Mouse (Mus musculus): Measurements from ENCODE around the gene Fam3b. TPM values are rescaled to one million over a fixed set of nuclear protein-coding genes. Genes with fewer than 3 reads are reported as not detected.

The Fam3b gene
- polyA plus RNA-seq, 1 experiment from 2014 or later: not detected

GRCm38 (mm10) chr16:97423627-97424026 is 91.0 kb downstream of the Fam3b start:
- Histone ChIP-seq H3K4me3 (replicated peaks; ENCODE audit: low read depth, low read length) (no peak overlapping the region), H3K9ac (replicated peaks; ENCODE audit: low read length) (no peak overlapping the region), H3K27ac (replicated peaks; ENCODE audit: low read depth, low read length) (no peak overlapping the region), H3K4me2 (ENCODE audit: low read length) (no peak overlapping the region), H3K9me3 (ENCODE audit: control insufficient read depth, low read length) (no peaks in the 10 kb centered on the region), H3K36me3 (ENCODE audit: control insufficient read depth, insufficient read depth, low read length) (no peaks in the 10 kb centered on the region), H3K27me3 (ENCODE audit: control insufficient read depth, insufficient read depth, low read length) (no peaks in the 10 kb centered on the region), H3K4me1 (ENCODE audit: control insufficient read depth, insufficient read depth, low read length) (no peaks in the 10 kb centered on the region)
- WGBS: 68% methylated on average over 1 of the region's 1 CpGs
- DNase-seq (no peak), ATAC-seq (ENCODE audit: low FRiP score, low TSS enrichment) (no peak)

- no peaks in the 10 kb centered on the region for H3K4me1 ChIP-seq (ENCODE audit: control insufficient read depth, insufficient read depth, low read length)
- no peaks in the 10 kb centered on the region for H3K9me3 ChIP-seq (ENCODE audit: control insufficient read depth, low read length)
- H3K4me3 ChIP-seq (replicated peaks; ENCODE audit: low read depth, low read length): no peak overlapping the region
- no peak for DNase-seq
- H3K4me2 ChIP-seq (ENCODE audit: low read length): no peak overlapping the region
- no peak for ATAC-seq (ENCODE audit: low FRiP score, low TSS enrichment)
- H3K36me3 ChIP-seq (ENCODE audit: control insufficient read depth, insufficient read depth, low read length): no peaks in the 10 kb centered on the region
- H3K27ac ChIP-seq (replicated peaks; ENCODE audit: low read depth, low read length): no peak overlapping the region
- WGBS: 85% methylated on average over 6 of the region's 6 CpGs
- no peaks in the 10 kb centered on the region for H3K27me3 ChIP-seq (ENCODE audit: control insufficient read depth, insufficient read depth, low read length)
- H3K9ac ChIP-seq (replicated peaks; ENCODE audit: low read length): no peak overlapping the region
Measured at GRCm38 (mm10) chr16:97421671-97422070, 92.9 kb downstream of the Fam3b start.

Other genes with a start within 250 kb of the Fam3b start
- gene Bace2, start 158.1 kb downstream of the Fam3b start, polyA plus RNA-seq (2014; fragmentation: Nextera tagmentation; extraction: Ambion mirVana): 2.9 and 4.8 TPM in 2 replicates
- 0.99 TPM in 1 of 2 replicates, not detected in the other for gene Mx1, start 51.9 kb downstream of the Fam3b start, polyA plus RNA-seq (2014; fragmentation: Nextera tagmentation; extraction: Ambion mirVana)
- 0.18 TPM in 1 of 2 replicates, not detected in the other for gene Tmprss2, start 96.4 kb upstream of the Fam3b start, polyA plus RNA-seq (2014; fragmentation: Nextera tagmentation; extraction: Ambion mirVana)
- 0.41 and 0.51 TPM in 2 replicates for gene Ripk4, start 249.0 kb upstream of the Fam3b start, polyA plus RNA-seq (2014; fragmentation: Nextera tagmentation; extraction: Ambion mirVana)

Measured in midbrain, embryonic 14.5 days (tissue).